Mouse (Mus musculus) embryonic facial prominence, embryonic 14.5 days (tissue): ENCODE data around the gene Olfr601. TPM values are rescaled to one million over a fixed set of nuclear protein-coding genes. Genes with fewer than 3 reads are reported as not detected.

Experiments used
- polyA plus RNA-seq: library from polyadenylated mRNA; unstranded; fragments of >200 nt; fragmentation: Nextera tagmentation; extraction: Ambion mirVana; gene quantifications from 2 replicates; pipeline ENCODE4 v1.2.1, GENCODE M21; 2014

Gene Olfr601
- polyA plus RNA-seq, 1 experiment from 2014 or later = not detected

Other genes with a start within 250 kb of the Olfr601 start
- not detected in 2 replicates for gene Olfr586, start 237.0 kb downstream of the Olfr601 start, polyA plus RNA-seq
- not detected in 2 replicates for gene Olfr588-ps1, start 221.8 kb downstream of the Olfr601 start, polyA plus RNA-seq
- not detected in 2 replicates for gene Olfr589, start 206.3 kb downstream of the Olfr601 start, polyA plus RNA-seq
- 0.33 TPM in 1 of 2 replicates, not detected in the other for gene Olfr591, start 184.3 kb downstream of the Olfr601 start, polyA plus RNA-seq
- gene Olfr592, start 177.9 kb downstream of the Olfr601 start, polyA plus RNA-seq = not detected in 2 replicates
- not detected in 2 replicates for gene Olfr593, start 150.8 kb downstream of the Olfr601 start, polyA plus RNA-seq
- not detected in 2 replicates for gene Olfr594, start 145.7 kb downstream of the Olfr601 start, polyA plus RNA-seq
- gene Usp17ld, start 110.2 kb downstream of the Olfr601 start, polyA plus RNA-seq = not detected in 2 replicates
- gene Olfr596, start 57.0 kb downstream of the Olfr601 start, polyA plus RNA-seq = not detected in 2 replicates
- not detected in 2 replicates for gene Olfr597, start 46.3 kb downstream of the Olfr601 start, polyA plus RNA-seq
- not detected in 2 replicates for gene Olfr598, start 39.1 kb downstream of the Olfr601 start, polyA plus RNA-seq
- gene Olfr599, start 26.7 kb downstream of the Olfr601 start, polyA plus RNA-seq = not detected in 2 replicates
- gene Olfr600, start 13.0 kb downstream of the Olfr601 start, polyA plus RNA-seq = not detected in 2 replicates
- not detected in 2 replicates for gene Olfr603, start 23.5 kb upstream of the Olfr601 start, polyA plus RNA-seq
- gene Usp17lc, start 52.4 kb upstream of the Olfr601 start, polyA plus RNA-seq = not detected in 2 replicates
- gene Olfr605, start 82.8 kb upstream of the Olfr601 start, polyA plus RNA-seq = not detected in 2 replicates
- not detected in 2 replicates for gene Olfr606, start 86.4 kb upstream of the Olfr601 start, polyA plus RNA-seq
- not detected in 2 replicates for gene Olfr607, start 101.5 kb upstream of the Olfr601 start, polyA plus RNA-seq
- not detected in 2 replicates for gene Olfr608, start 107.2 kb upstream of the Olfr601 start, polyA plus RNA-seq
- not detected in 2 replicates for gene Olfr609, start 135.4 kb upstream of the Olfr601 start, polyA plus RNA-seq
- gene Olfr610, start 149.5 kb upstream of the Olfr601 start, polyA plus RNA-seq = 0.18 TPM in 1 of 2 replicates, not detected in the other
- not detected in 2 replicates for gene Olfr611, start 158.2 kb upstream of the Olfr601 start, polyA plus RNA-seq
- gene Olfr612, start 180.1 kb upstream of the Olfr601 start, polyA plus RNA-seq = not detected in 2 replicates
- not detected in 2 replicates for gene Olfr613, start 185.4 kb upstream of the Olfr601 start, polyA plus RNA-seq
- gene Olfr615, start 193.4 kb upstream of the Olfr601 start, polyA plus RNA-seq = 0.06 and 0.14 TPM in 2 replicates
- gene Olfr616, start 206.5 kb upstream of the Olfr601 start, polyA plus RNA-seq = not detected in 2 replicates
- not detected in 2 replicates for gene Olfr617, start 210.4 kb upstream of the Olfr601 start, polyA plus RNA-seq
- not detected in 2 replicates for gene Olfr618, start 227.4 kb upstream of the Olfr601 start, polyA plus RNA-seq
- not detected in 2 replicates for gene Olfr619, start 237.9 kb upstream of the Olfr601 start, polyA plus RNA-seq
- gene Olfr620, start 249.9 kb upstream of the Olfr601 start, polyA plus RNA-seq = not detected in 2 replicates